Mouse (Mus musculus) adrenal gland, postnatal 10 days (tissue): ENCODE data around the gene Mfsd11. TPM values are rescaled to one million over a fixed set of nuclear protein-coding genes. Genes with fewer than 3 reads are reported as not detected.

Experiments
- total RNA-seq, 2 experiments: library from RNA; stranded (reverse); gene quantifications; 2 replicates each; pipeline ENCODE4 v1.2.3; 2021

Mfsd11 gene
- total RNA-seq, 2 experiments from 2014 or later, result 26.8 to 44.4 TPM

Other genes with a start within 250 kb of the Mfsd11 start
- 10 to 100 TPM; 11.1 to 14.4 TPM for gene Rhbdf2, start 225.4 kb upstream of the Mfsd11 start, total RNA-seq
- 1 to 10 TPM; 4.1 to 6.0 TPM for gene Prcd, start 198.9 kb upstream of the Mfsd11 start, total RNA-seq
- gene Cygb, start 198.1 kb upstream of the Mfsd11 start, total RNA-seq, result 10 to 100 TPM; 40.8 to 44.7 TPM
- under 1 TPM in 1 of 2 experiments, not detected in 1; 0.15 TPM for gene St6galnac1, start 76.9 kb upstream of the Mfsd11 start, total RNA-seq
- gene Mxra7, start 24.4 kb upstream of the Mfsd11 start, total RNA-seq, result 10 to 100 TPM; 33.7 to 40.0 TPM
- gene Mettl23, start 9.2 kb upstream of the Mfsd11 start, total RNA-seq, result 10 to 100 TPM; 29.1 to 35.3 TPM
- gene Jmjd6, start 9.0 kb upstream of the Mfsd11 start, total RNA-seq, result 10 to 100 TPM; 36.0 to 38.4 TPM
- 100 to 1,000 TPM; 222 to 286 TPM for gene Srsf2, start 654 bp downstream of the Mfsd11 start, total RNA-seq
- gene Mgat5b, start 66.4 kb downstream of the Mfsd11 start, total RNA-seq, result 1 to 10 TPM in 1 of 2 experiments, under 1 TPM in 1; 0.81 to 1.3 TPM